Mouse (Mus musculus): ENCODE measurements at regions not wholly inside any gene's neighbourhood (a gene's known extent, or its start where the extent isn't known, plus 50 kb on each side); places are given as distances from the start of the nearest gene placed in this dataset.

- Histone ChIP-seq H3K4me2 (ENCODE audit: insufficient read depth, low read depth, poor library complexity, severe bottlenecking) (no peak overlapping the region), H3K4me3 (replicated peaks in 1 of 3; ENCODE audit: low read depth in 2 of 3, low read length in 2 of 3, poor library complexity in 1 of 3) (no peak overlapping the region), H3K36me3 (replicated peaks in 1 of 2; ENCODE audit: control insufficient read depth in 1 of 2, insufficient read depth in 1 of 2, low read length in 1 of 2) (no peaks in the 10 kb centered on the region), H3K9me3 (replicated peaks; ENCODE audit: low read length) (no peaks in the 10 kb centered on the region), H3K27me3 (replicated peaks) (peaks cover 66% of the 10 kb centered on the region), H3K27ac (ENCODE audit: insufficient read depth, low read depth) (no peak overlapping the region), H3K79me2 (replicated peaks; ENCODE audit: control insufficient read depth, extremely low read depth, insufficient read depth, poor library complexity, severe bottlenecking) (no peaks in the 10 kb centered on the region), H3K4me1 (ENCODE audit: control insufficient read depth in 1 of 2, insufficient read depth in 2 of 2) (no peaks in the 10 kb centered on the region), H3K9ac (ENCODE audit: insufficient read depth, low read depth) (no peak overlapping the region)
- TF ChIP-seq PAX5 (IDR thresholded peaks at IDR 0.05; ENCODE audit: low read length) = no peak
- TF ChIP-seq ZC3H11A (IDR thresholded peaks at IDR 0.05; ENCODE audit: low read depth, low read length) = no peak
- no peak for TF ChIP-seq ZNF384 (IDR thresholded peaks at IDR 0.05; ENCODE audit: low read depth, low read length)
- no peak for TF ChIP-seq ETS1 (conservative IDR thresholded peaks at IDR 0.05; ENCODE audit: low read depth, low read length)
- no peak for TF ChIP-seq MYC (IDR thresholded peaks at IDR 0.05; ENCODE audit: low read depth, low read length)
- no peak for TF ChIP-seq UBTF (IDR thresholded peaks at IDR 0.05; ENCODE audit: low read depth, low read length)
- TF ChIP-seq BHLHE40 (IDR thresholded peaks at IDR 0.05; ENCODE audit: low read depth, low read length) = no peak
- TF ChIP-seq USF1 (IDR thresholded peaks at IDR 0.05; ENCODE audit: low read depth, low read length) = no peak
- no peak for TF ChIP-seq SMC3 (IDR thresholded peaks at IDR 0.05; ENCODE audit: low read depth, low read length)
- no peak for TF ChIP-seq ZMIZ1 (IDR thresholded peaks at IDR 0.05; ENCODE audit: low read depth, low read length)
- no peak for TF ChIP-seq USF2 (conservative IDR thresholded peaks at IDR 0.05; ENCODE audit: low read depth, low read length)
- no peak for TF ChIP-seq IRF4 (IDR thresholded peaks at IDR 0.05; ENCODE audit: low read depth, low read length)
- TF ChIP-seq TCF12 (IDR thresholded peaks at IDR 0.05; ENCODE audit: low read depth, low read length) = no peak
- TF ChIP-seq E2F4 (IDR thresholded peaks at IDR 0.05; ENCODE audit: insufficient replicate concordance, low read depth, low read length) = no peak
- dilution Hi-C loops (cut with MboI; ENCODE audit: extremely low pct_ligation_motif_present, extremely low pct_unique_long_range_greater_than_20kb, low sequenced_read_pairs) = no loop called here
- no peak for DNase-seq (ENCODE audit: extremely low read depth)
- in situ Hi-C loops (cut with MboI; ENCODE audit: low pct_ligation_motif_present, low pct_unique_long_range_greater_than_20kb, low sequenced_read_pairs) = no loop called here
Measured at GRCm38 (mm10) chr4:124422406-124422805, 188.2 kb downstream of the 3100002H09Rik start.

DNA sequence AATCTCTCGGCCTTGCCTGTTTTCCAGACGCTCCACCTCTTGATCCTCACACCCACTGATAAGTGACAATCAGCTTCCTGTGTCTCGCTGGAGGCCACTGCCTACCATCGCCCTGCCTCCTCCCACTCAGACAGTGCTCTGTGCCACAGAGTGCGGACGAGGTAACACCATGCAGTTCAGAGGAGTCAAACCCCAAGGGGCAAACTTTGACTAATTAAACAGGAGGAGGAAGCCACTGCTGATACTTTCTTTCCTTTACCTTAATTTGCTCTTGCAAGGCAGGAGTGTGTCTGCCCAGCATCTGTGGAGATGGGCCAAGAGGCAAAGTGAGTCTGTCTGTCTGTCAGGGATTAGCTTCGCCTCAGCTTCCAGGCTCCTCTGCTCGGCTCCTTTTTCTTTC is 192.2 kb downstream of the 3100002H09Rik start:
- dilution Hi-C loops (cut with MboI; ENCODE audit: extremely low pct_ligation_motif_present, extremely low pct_unique_long_range_greater_than_20kb, low sequenced_read_pairs) = no loop called here
- H3K4me1 ChIP-seq (ENCODE audit: control insufficient read depth in 1 of 2, insufficient read depth in 2 of 2) = no peaks in the 10 kb centered on the region

More for the DNA sequence above, 192.2 kb downstream of the 3100002H09Rik start:
- Histone ChIP-seq H3K79me2 (replicated peaks; ENCODE audit: control insufficient read depth, extremely low read depth, insufficient read depth, poor library complexity, severe bottlenecking) (no peaks in the 10 kb centered on the region), H3K4me2 (ENCODE audit: insufficient read depth, low read depth, poor library complexity, severe bottlenecking) (no peak overlapping the region), H3K27ac (ENCODE audit: insufficient read depth, low read depth) (no peak overlapping the region), H3K27me3 (replicated peaks) (peaks cover 74% of the 10 kb centered on the region), H3K9me3 (replicated peaks; ENCODE audit: low read length) (no peaks in the 10 kb centered on the region), H3K36me3 (replicated peaks in 1 of 2; ENCODE audit: control insufficient read depth in 1 of 2, insufficient read depth in 1 of 2, low read length in 1 of 2) (no peaks in the 10 kb centered on the region), H3K9ac (ENCODE audit: insufficient read depth, low read depth) (no peak overlapping the region), H3K4me3 (replicated peaks in 1 of 3; ENCODE audit: low read depth in 2 of 3, low read length in 2 of 3, poor library complexity in 1 of 3) (no peak overlapping the region)
- no peak for TF ChIP-seq MAFK (IDR thresholded peaks at IDR 0.05; ENCODE audit: insufficient replicate concordance, low read length)
- no peak for TF ChIP-seq ZNF384 (IDR thresholded peaks at IDR 0.05; ENCODE audit: low read depth, low read length)
- TF ChIP-seq GABPA (IDR thresholded peaks at IDR 0.05; ENCODE audit: insufficient replicate concordance, low read depth, low read length) = no peak
- in situ Hi-C loops (cut with MboI; ENCODE audit: low pct_ligation_motif_present, low pct_unique_long_range_greater_than_20kb, low sequenced_read_pairs) = no loop called here
- no peak for DNase-seq (ENCODE audit: extremely low read depth)

All from CH12.LX (cell line).